Mouse (Mus musculus) gastrocnemius, adult 8-10 months (tissue): Measurements from ENCODE around the gene Bcl2l11. TPM values are rescaled to one million over a fixed set of nuclear protein-coding genes. Genes with fewer than 3 reads are reported as not detected.
A peak's percentile ranks its signal among the peaks of the same experiment; 100 is the strongest.

ENCODE experiments used
- DNase-seq, 2 experiments: peaks; one replicate each; pipeline ENCODE4 v3.0.0; 2022; ENCODE audit warnings: low spot score in 2 of 2
- total RNA-seq, 4 experiments: library from RNA; stranded (reverse); gene quantifications; 2 replicates each; pipeline ENCODE4 v1.2.4; 2022

Bcl2l11 gene
- total RNA-seq, 4 experiments from 2014 or later, result 2.7 to 5.9 (median 5.1) TPM

GRCm38 (mm10) chr2:128111537-128111936 is 14.3 kb upstream of the Bcl2l11 start:
- DNase-seq, result no peak

GRCm38 (mm10) chr2:128114621-128115020 is 11.2 kb upstream of the Bcl2l11 start:
- no peak for DNase-seq

- DNase-seq, result no peak
Measured at GRCm38 (mm10) chr2:128115579-128115978, 10.3 kb upstream of the Bcl2l11 start.

GRCm38 (mm10) chr2:128117605-128118004 is 8.2 kb upstream of the Bcl2l11 start:
- DNase-seq, result no peak

- DNase-seq, result no peak
Measured at GRCm38 (mm10) chr2:128118971-128119370, 6.9 kb upstream of the Bcl2l11 start.

GRCm38 (mm10) chr2:128122491-128122890 is 3.3 kb upstream of the Bcl2l11 start:
- no peak for DNase-seq

- DNase-seq, result no peak
Measured at GRCm38 (mm10) chr2:128122891-128123771, 2.7 kb upstream of the Bcl2l11 start.

GRCm38 (mm10) chr2:128123921-128124683 is 1.7 kb upstream of the Bcl2l11 start:
- no peak for DNase-seq

GRCm38 (mm10) chr2:128124693-128125092 is 1.1 kb upstream of the Bcl2l11 start:
- DNase-seq, result no peak

GRCm38 (mm10) chr2:128126591-128127051 is 783 bp downstream of the Bcl2l11 start:
- DNase-seq, result no peak

- DNase-seq, result peak; percentile 90 to 95
Measured at GRCm38 (mm10) chr2:128127121-128127671, 1.4 kb downstream of the Bcl2l11 start.

GRCm38 (mm10) chr2:128127691-128128292 is 2.0 kb downstream of the Bcl2l11 start:
- peak; percentile 51 to 72 for DNase-seq

GRCm38 (mm10) chr2:128128532-128128931 is 2.7 kb downstream of the Bcl2l11 start:
- DNase-seq, result no peak

- DNase-seq, result no peak
Measured at GRCm38 (mm10) chr2:128131503-128131902, 5.7 kb downstream of the Bcl2l11 start.

GRCm38 (mm10) chr2:128132635-128133034 is 6.8 kb downstream of the Bcl2l11 start:
- no peak for DNase-seq

GRCm38 (mm10) chr2:128133865-128134264 is 8.0 kb downstream of the Bcl2l11 start:
- DNase-seq, result no peak

- DNase-seq, result no peak
Measured at GRCm38 (mm10) chr2:128134474-128134873, 8.6 kb downstream of the Bcl2l11 start.

- no peak for DNase-seq
Measured at GRCm38 (mm10) chr2:128134948-128135347, 9.1 kb downstream of the Bcl2l11 start.

- DNase-seq, result no peak
Measured at GRCm38 (mm10) chr2:128136769-128137433, 11.1 kb downstream of the Bcl2l11 start.

GRCm38 (mm10) chr2:128137480-128138276 is 11.8 kb downstream of the Bcl2l11 start:
- DNase-seq, result no peak
